Mouse (Mus musculus): ENCODE data around the gene Tmem107. TPM values are rescaled to one million over a fixed set of nuclear protein-coding genes. Genes with fewer than 3 reads are reported as not detected.
A peak's percentile ranks its signal among the peaks of the same experiment; 100 is the strongest.

Gene Tmem107
- polyA plus RNA-seq, 1 experiment from 2014 or later = 47.6 TPM

DNA sequence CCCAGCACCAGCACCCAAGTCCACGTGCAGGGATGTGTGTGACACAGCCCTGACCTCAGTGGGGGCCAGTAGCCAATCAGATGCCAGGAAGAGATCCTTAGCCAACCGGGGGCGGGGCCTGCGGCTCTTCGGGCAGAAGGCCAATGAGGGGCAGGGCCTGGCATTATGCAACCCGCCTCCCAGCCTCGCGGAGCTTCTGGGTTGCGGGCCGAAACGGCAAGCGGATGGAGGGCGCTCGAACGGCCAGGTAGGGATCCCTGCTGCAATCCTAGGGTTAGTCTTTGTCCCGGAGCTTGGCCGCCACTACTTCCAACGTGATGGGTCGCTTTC lies 28.1 kb downstream of the Tmem107 start:
- H3K4me3 ChIP-seq = peak overlapping the region; percentile 56
- no peaks in the 10 kb centered on the region for H3K27me3 ChIP-seq
- H3K27ac ChIP-seq (replicated peaks) = peak overlapping the region; percentile 82
- no peak for ATAC-seq (replicated peaks)
- under 1% methylated on average over 19 of the region's 19 CpGs for WGBS
- H3K4me1 ChIP-seq = peaks cover 65% of the 10 kb centered on the region
- peak overlapping the region; percentile 69 for H3K4me2 ChIP-seq (replicated peaks)
- no peaks in the 10 kb centered on the region for H3K9me3 ChIP-seq
- peak overlapping the region; percentile 61 for H3K9ac ChIP-seq (replicated peaks)
- H3K36me3 ChIP-seq = peaks cover 21% of the 10 kb centered on the region

DNA sequence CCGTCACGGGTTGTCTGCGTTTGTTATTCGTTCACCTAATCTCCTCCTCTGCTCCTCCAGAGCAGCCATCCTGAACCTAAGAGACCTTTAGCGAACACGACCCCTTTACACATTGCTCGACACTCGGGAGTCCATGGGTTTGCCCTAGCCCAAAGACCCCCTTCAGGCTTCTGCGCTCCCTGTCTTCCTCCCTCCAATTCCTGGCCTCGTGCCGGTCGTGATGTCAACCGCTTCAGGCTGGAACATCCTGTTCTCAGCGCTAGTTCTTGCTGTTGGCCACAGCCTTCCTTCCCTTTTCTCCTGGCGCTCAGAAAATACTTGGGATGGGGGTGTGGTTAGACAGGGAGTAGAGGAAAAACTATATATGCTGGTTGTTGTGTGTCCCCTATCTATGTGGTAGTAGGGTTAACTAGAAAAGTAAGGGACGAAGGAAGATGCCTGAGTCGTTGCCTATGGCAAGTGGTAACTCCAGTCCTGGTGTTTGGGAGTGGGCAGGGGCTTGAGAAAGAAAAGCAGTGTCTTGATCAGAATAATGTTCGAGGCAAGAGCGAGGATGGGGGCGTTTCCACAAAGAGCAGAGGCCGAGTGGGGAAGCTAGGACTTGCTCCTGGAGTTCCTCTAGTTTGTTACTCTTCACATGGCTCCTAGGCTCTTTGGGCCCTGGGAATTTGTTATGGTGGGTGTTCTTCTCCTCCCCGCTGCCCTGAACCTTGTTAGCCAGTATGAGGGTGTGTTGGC lies 28.7 kb downstream of the Tmem107 start:
- no peaks in the 10 kb centered on the region for H3K9me3 ChIP-seq
- peak overlapping the region; percentile 56 for H3K4me3 ChIP-seq
- H3K4me1 ChIP-seq = peaks cover 60% of the 10 kb centered on the region
- peak overlapping the region; percentile 69 for H3K4me2 ChIP-seq (replicated peaks)
- under 1% methylated on average over 22 of the region's 22 CpGs for WGBS
- H3K36me3 ChIP-seq = peaks cover 27% of the 10 kb centered on the region
- peak overlapping the region; percentile 82 for H3K27ac ChIP-seq (replicated peaks)
- H3K9ac ChIP-seq (replicated peaks) = peak overlapping the region; percentile 61
- no peaks in the 10 kb centered on the region for H3K27me3 ChIP-seq
- ATAC-seq (replicated peaks) = no peak

- Histone ChIP-seq H3K27me3 (no peaks in the 10 kb centered on the region), H3K4me3 (peak overlapping the region; percentile 56), H3K27ac (replicated peaks) (peak overlapping the region; percentile 82), H3K9me3 (no peaks in the 10 kb centered on the region), H3K4me1 (peaks cover 58% of the 10 kb centered on the region), H3K9ac (replicated peaks) (peak overlapping the region; percentile 61), H3K36me3 (peaks cover 32% of the 10 kb centered on the region), H3K4me2 (replicated peaks) (peak overlapping the region; percentile 69)
- peak; percentile 27 for ATAC-seq (replicated peaks)
- under 1% methylated on average over 23 of the region's 23 CpGs for WGBS
Observed at GRCm38 (mm10) chr11:69099915-69100345, 29.3 kb downstream of the Tmem107 start.

DNA sequence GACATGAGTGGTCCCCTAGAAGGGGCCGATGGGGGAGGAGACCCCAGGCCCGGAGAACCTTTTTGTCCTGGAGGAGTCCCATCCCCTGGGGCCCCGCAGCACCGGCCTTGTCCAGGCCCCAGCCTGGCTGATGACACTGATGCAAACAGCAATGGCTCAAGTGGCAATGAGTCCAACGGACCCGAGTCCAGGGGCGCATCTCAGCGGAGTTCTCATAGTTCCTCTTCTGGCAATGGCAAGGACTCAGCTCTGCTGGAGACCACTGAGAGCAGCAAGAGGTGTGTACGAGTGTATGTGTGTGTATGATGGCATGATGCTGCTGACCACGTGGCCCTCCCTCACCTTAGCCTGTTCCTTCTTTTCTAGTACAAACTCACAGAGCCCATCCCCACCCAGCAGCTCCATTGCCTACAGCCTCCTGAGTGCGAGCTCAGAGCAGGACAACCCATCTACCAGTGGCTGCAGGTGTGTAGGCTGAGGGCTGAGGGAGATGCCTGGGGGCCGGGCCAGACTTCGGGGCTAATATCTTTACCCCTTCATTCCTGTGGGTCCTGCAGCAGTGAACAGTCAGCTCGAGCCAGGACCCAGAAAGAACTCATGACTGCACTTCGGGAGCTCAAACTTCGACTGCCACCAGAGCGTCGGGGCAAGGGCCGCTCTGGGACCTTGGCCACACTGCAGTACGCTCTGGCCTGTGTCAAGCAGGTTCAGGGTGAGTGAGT lies 30.2 kb downstream of the Tmem107 start:
- peak overlapping the region; percentile 56 for H3K4me3 ChIP-seq
- peak overlapping the region; percentile 61; the same call in 1 of the 2 replicates for H3K9ac ChIP-seq (replicated peaks)
- H3K36me3 ChIP-seq = peaks cover 38% of the 10 kb centered on the region
- H3K4me1 ChIP-seq = peaks cover 50% of the 10 kb centered on the region
- 88% methylated on average over 20 of the region's 20 CpGs for WGBS
- H3K27ac ChIP-seq (replicated peaks) = no peak overlapping the region
- no peaks in the 10 kb centered on the region for H3K9me3 ChIP-seq
- H3K4me2 ChIP-seq (replicated peaks) = peak overlapping the region; percentile 69
- ATAC-seq (replicated peaks) = no peak
- no peaks in the 10 kb centered on the region for H3K27me3 ChIP-seq

GRCm38 (mm10) chr11:69101604-69102402 lies 31.2 kb downstream of the Tmem107 start:
- Histone ChIP-seq H3K9me3 (no peaks in the 10 kb centered on the region), H3K4me3 (no peak overlapping the region), H3K36me3 (peaks cover 42% of the 10 kb centered on the region), H3K4me2 (replicated peaks) (no peak overlapping the region), H3K27me3 (no peaks in the 10 kb centered on the region), H3K27ac (replicated peaks) (no peak overlapping the region), H3K9ac (replicated peaks) (no peak overlapping the region), H3K4me1 (peaks cover 41% of the 10 kb centered on the region)
- 89% methylated on average over 21 of the region's 21 CpGs for WGBS
- no peak for ATAC-seq (replicated peaks)

DNA sequence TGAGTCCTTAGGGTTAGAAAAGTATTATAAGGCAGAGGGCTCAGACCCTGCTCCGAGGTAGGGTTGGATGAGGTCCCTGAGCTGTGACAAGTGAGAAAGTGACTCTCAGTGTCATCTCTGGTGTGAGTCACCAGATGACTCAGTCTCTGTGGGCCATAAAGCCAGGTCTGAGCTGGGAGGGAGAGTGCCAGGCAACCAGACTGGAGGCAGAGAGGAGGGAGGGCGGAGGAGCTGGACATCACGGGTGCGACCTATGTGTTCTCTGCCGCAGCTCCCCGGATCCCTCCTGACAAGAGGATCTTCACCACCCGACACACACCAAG lies 31.8 kb downstream of the Tmem107 start:
- Histone ChIP-seq H3K27ac (replicated peaks) (no peak overlapping the region), H3K4me1 (peaks cover 36% of the 10 kb centered on the region), H3K4me2 (replicated peaks) (no peak overlapping the region), H3K4me3 (no peak overlapping the region), H3K9ac (replicated peaks) (no peak overlapping the region), H3K9me3 (no peaks in the 10 kb centered on the region), H3K36me3 (peaks cover 42% of the 10 kb centered on the region), H3K27me3 (no peaks in the 10 kb centered on the region)
- 96% methylated on average over 7 of the region's 7 CpGs for WGBS
- no peak for ATAC-seq (replicated peaks)

- H3K9ac ChIP-seq (replicated peaks) = no peak overlapping the region
- no peaks in the 10 kb centered on the region for H3K27me3 ChIP-seq
- no peaks in the 10 kb centered on the region for H3K9me3 ChIP-seq
- peaks cover 48% of the 10 kb centered on the region for H3K36me3 ChIP-seq
- ATAC-seq (replicated peaks) = no peak
- H3K4me1 ChIP-seq = peaks cover 28% of the 10 kb centered on the region
- no peak overlapping the region for H3K27ac ChIP-seq (replicated peaks)
- H3K4me2 ChIP-seq (replicated peaks) = no peak overlapping the region
- no peak overlapping the region for H3K4me3 ChIP-seq
- WGBS = 96% methylated on average over 14 of the region's 14 CpGs
Observed at GRCm38 (mm10) chr11:69103121-69103520, 32.5 kb downstream of the Tmem107 start.

DNA sequence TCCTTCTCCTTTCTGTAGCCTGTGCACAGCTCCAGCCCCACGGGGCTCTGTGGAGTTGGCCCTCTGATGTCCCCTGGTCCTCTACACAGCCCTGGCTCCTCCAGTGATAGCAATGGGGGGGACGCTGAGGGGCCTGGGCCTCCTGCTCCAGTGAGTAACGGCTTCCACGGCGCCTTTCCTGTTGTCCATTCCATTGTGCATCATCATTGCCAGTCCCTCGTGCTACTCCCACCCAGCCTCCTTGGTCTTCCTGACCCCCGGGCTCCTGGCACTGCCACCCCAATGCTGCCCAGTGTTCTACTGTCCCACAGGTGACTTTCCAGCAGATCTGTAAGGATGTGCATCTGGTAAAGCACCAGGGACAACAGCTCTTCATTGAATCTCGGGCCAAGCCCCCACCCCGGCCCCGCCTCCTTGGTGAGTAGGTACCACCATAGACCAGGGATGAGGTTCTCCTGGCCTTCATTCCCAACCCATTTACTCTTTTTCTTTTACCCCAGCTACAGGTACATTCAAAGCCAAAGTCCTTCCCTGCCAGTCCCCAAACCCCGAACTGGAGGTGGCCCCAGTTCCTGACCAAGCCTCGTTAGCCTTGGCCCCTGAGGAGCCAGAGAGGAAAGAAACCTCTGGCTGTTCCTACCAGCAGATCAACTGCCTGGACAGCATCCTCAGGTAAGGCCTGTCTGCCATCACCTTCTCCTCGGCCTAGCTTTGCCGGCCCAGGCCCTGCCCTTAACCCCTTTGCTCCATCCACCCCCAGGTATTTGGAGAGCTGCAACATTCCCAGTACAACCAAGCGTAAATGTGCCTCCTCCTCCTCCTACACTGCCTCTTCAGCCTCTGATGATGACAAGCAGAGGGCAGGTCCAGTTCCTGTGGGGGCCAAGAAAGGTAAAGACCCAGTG lies 33.2 kb downstream of the Tmem107 start:
- no peak overlapping the region for H3K4me3 ChIP-seq

GRCm38 (mm10) chr11:69104487-69104886 lies 33.9 kb downstream of the Tmem107 start:
- Histone ChIP-seq H3K4me3 (no peak overlapping the region), H3K4me2 (replicated peaks) (no peak overlapping the region), H3K4me1 (peaks cover 14% of the 10 kb centered on the region), H3K9me3 (no peaks in the 10 kb centered on the region), H3K36me3 (peaks cover 56% of the 10 kb centered on the region), H3K9ac (replicated peaks) (no peak overlapping the region), H3K27me3 (no peaks in the 10 kb centered on the region), H3K27ac (replicated peaks) (no peak overlapping the region)
- no peak for ATAC-seq (replicated peaks)
- 90% methylated on average over 14 of the region's 14 CpGs for WGBS

More for the DNA sequence above, 33.2 kb downstream of the Tmem107 start:
- WGBS = 89% methylated on average over 15 of the region's 15 CpGs
- no peaks in the 10 kb centered on the region for H3K9me3 ChIP-seq
- H3K27me3 ChIP-seq = no peaks in the 10 kb centered on the region
- peaks cover 54% of the 10 kb centered on the region for H3K36me3 ChIP-seq
- no peak for ATAC-seq (replicated peaks)
- no peak overlapping the region for H3K4me2 ChIP-seq (replicated peaks)
- H3K9ac ChIP-seq (replicated peaks) = no peak overlapping the region
- peaks cover 21% of the 10 kb centered on the region for H3K4me1 ChIP-seq
- no peak overlapping the region for H3K27ac ChIP-seq (replicated peaks)

DNA sequence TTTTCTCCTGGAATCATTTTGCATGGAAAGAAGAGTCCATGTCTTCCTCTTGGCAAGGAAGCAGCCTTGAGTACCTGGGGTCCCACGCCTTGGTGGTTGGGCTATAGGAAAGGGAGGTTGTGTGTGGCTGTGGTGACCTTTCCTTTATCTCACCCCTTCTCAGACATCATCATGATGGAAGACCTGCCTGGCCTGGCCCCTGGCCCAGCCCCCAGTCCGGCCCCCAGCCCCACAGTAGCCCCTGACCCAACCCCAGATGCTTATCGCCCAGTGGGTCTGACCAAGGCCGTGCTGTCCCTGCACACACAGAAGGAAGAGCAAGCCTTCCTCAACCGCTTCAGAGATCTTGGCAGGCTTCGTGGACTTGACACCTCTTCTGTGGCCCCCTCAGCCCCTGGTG lies 34.6 kb downstream of the Tmem107 start:
- no peaks in the 10 kb centered on the region for H3K27me3 ChIP-seq
- no peak overlapping the region for H3K27ac ChIP-seq (replicated peaks)
- H3K4me3 ChIP-seq = no peak overlapping the region
- peaks cover 56% of the 10 kb centered on the region for H3K36me3 ChIP-seq
- H3K9ac ChIP-seq (replicated peaks) = no peak overlapping the region
- WGBS = 91% methylated on average over 6 of the region's 6 CpGs
- no peaks in the 10 kb centered on the region for H3K9me3 ChIP-seq
- H3K4me2 ChIP-seq (replicated peaks) = no peak overlapping the region
- H3K4me1 ChIP-seq = peaks cover 8% of the 10 kb centered on the region
- no peak for ATAC-seq (replicated peaks)

GRCm38 (mm10) chr11:69105796-69106195 lies 35.2 kb downstream of the Tmem107 start:
- Histone ChIP-seq H3K4me1 (peaks cover 7% of the 10 kb centered on the region), H3K27ac (replicated peaks) (no peak overlapping the region), H3K9me3 (no peaks in the 10 kb centered on the region), H3K4me2 (replicated peaks) (no peak overlapping the region), H3K27me3 (no peaks in the 10 kb centered on the region), H3K9ac (replicated peaks) (no peak overlapping the region), H3K36me3 (peaks cover 56% of the 10 kb centered on the region), H3K4me3 (no peak overlapping the region)
- no peak for ATAC-seq (replicated peaks)
- WGBS = 86% methylated on average over 2 of the region's 2 CpGs

All from forebrain, embryonic 15.5 days (tissue).